Mouse (Mus musculus) A20 (cell line): ENCODE results near the gene Chst11.

Experiments
- DNase-seq: peaks from one replicate; pipeline ENCODE4 v3.0.0-alpha.2; 2011; ENCODE audit warnings: low read depth, low spot score

The Chst11 gene

GRCm38 (mm10) chr10:83209388-83209787 is 224.1 kb downstream of the Chst11 start:
- DNase-seq: no peak

- no peak for DNase-seq
Observed at GRCm38 (mm10) chr10:83210122-83210521, 224.8 kb downstream of the Chst11 start.

- no peak for DNase-seq
Observed at GRCm38 (mm10) chr10:83210968-83211583, 225.8 kb downstream of the Chst11 start.

- no peak for DNase-seq
Observed at GRCm38 (mm10) chr10:83212618-83213017, 227.3 kb downstream of the Chst11 start.

- DNase-seq: peak; percentile 53
Observed at GRCm38 (mm10) chr10:83215559-83215958, 230.3 kb downstream of the Chst11 start.

GRCm38 (mm10) chr10:83217256-83217655 is 232.0 kb downstream of the Chst11 start:
- no peak for DNase-seq

- no peak for DNase-seq
Observed at GRCm38 (mm10) chr10:83218778-83219177, 233.5 kb downstream of the Chst11 start.

- DNase-seq: peak; percentile 61
Observed at GRCm38 (mm10) chr10:83219729-83220128, 234.4 kb downstream of the Chst11 start.

- DNase-seq: no peak
Observed at GRCm38 (mm10) chr10:83220217-83220616, 234.9 kb downstream of the Chst11 start.

- DNase-seq: no peak
Observed at GRCm38 (mm10) chr10:83220847-83221246, 235.5 kb downstream of the Chst11 start.

- no peak for DNase-seq
Observed at GRCm38 (mm10) chr10:83224999-83225398, 239.7 kb downstream of the Chst11 start.

- no peak for DNase-seq
Observed at GRCm38 (mm10) chr10:83228626-83229025, 243.3 kb downstream of the Chst11 start.

GRCm38 (mm10) chr10:83233967-83234366 is 248.7 kb downstream of the Chst11 start:
- DNase-seq: no peak

GRCm38 (mm10) chr10:83234391-83234790 is 249.1 kb downstream of the Chst11 start:
- DNase-seq: no peak

- no peak for DNase-seq
Observed at GRCm38 (mm10) chr10:83242106-83242686, 256.9 kb downstream of the Chst11 start.

GRCm38 (mm10) chr10:83244131-83244530 is 258.8 kb downstream of the Chst11 start:
- no peak for DNase-seq
